Mouse (Mus musculus) megakaryocyte-erythroid progenitor cell, adult 5-6 weeks (primary cell): ENCODE data around the gene Asic3. TPM values are rescaled to one million over a fixed set of nuclear protein-coding genes. Genes with fewer than 3 reads are reported as not detected.
"Not testable (repeated sequence)": the region's sequence is repeated elsewhere in the genome, so short reads cannot be mapped to it uniquely, and the experiment has no call there.

Experiments
- ATAC-seq: replicated peaks from 2 replicates; pipeline ENCODE4 v1.8.0; 2016; ENCODE audit warnings: mild to moderate bottlenecking, inconsistent platforms; ENCODE audit not compliant: severe bottlenecking, poor library complexity, low FRiP score, low TSS enrichment
- total RNA-seq, 2 experiments: library from RNA; stranded (forward) in 1 of 2; stranded (reverse) in 1 of 2; fragments of 200-1000, 215-1000 nt in 1 of 2; fragments of >200 nt in 1 of 2; fragmentation: Nextera tagmentation in 1 of 2; gene quantifications; 2 replicates each; pipeline ENCODE4 v1.2.3; 2014 to 2017

Gene Asic3
- total RNA-seq, 2 experiments from 2014 or later, result not detected

DNA sequence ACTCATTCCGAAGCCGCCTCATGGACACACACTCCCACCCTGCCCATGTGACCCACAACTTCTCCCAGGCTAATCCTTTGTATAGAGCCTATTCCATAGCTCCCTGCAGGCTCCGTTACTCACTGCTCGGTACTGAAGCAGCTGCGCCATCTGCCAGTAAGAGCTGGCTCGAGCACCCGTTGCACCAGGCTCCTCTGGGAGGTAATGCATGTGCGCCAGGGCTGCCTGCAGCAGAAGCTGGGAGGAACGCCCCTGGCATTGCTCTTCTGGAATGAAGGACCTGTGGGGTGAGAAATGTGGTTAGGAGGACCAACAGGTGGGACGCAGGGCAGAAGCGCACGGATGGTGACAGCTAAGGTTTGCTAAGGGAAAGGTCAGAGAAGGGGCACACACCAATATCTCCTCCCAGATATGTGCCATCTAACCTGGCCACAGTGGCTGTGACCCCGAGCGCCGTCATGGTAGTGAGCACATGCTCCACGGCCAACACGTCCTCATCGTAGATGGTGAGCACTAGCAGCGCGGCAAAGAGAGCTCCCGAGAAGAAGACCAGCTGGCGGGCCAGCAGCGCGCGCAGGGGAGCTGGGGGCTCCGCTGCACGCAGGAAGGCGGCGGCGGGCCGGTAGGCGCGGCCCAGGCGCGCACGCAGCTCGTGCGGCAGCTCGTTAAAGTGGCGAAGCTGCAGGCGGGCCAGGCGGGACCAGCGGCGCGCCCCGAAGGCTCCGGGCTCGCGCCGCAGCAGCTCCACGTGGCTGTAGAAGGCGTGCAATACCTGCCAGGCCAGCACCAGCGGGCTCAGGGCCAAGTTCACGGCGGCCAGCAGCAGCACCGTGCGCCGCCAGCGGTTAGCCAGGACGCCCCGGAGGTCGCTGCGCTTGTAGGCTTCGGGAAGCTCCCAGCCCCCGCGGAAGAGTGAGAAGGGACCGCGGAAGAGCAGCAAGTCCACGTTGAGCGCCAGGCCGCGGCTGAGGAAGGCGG is 25.6 kb upstream of the Asic3 start:
- 0 out of 2 replicates have a peak, but pooled peaks have one; percentile 18 for ATAC-seq

- no peak for ATAC-seq
Observed at GRCm38 (mm10) chr5:24388246-24388915, 24.8 kb upstream of the Asic3 start.

GRCm38 (mm10) chr5:24389011-24389657 is 24.1 kb upstream of the Asic3 start:
- peak; percentile 24 for ATAC-seq

- ATAC-seq, result no peak
Observed at GRCm38 (mm10) chr5:24389658-24390020, 23.6 kb upstream of the Asic3 start.

GRCm38 (mm10) chr5:24391864-24392263 is 21.3 kb upstream of the Asic3 start, which contains the start of gene Atg9b:
TSS of gene Atg9b (minus strand) at chr5:24392143.
- ATAC-seq, result no peak

DNA sequence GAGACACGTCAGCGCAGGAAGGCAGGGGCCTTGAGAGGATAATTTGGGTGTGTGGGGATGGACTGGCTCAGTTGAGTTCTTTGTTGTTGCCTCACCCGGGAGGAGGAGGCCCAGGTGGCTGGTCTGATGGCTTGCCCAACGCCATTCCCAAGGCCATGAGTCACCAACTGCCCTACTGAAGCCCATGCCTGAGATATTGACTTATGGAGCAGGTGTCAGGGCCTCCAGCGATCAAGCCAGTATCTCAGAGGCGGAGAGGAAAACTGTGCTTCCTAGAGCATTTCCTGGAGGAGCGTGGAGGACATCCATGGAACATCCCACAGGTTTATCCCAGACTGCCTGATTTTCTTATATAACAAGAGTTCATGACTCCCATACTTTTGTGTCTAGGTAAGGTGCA is 20.5 kb upstream of the Asic3 start:
- ATAC-seq, result no peak

- peak; percentile 64 for ATAC-seq
Observed at GRCm38 (mm10) chr5:24393392-24393997, 19.7 kb upstream of the Asic3 start, which contains the start of gene Abcb8. TSS of gene Abcb8 (plus strand) at chr5:24393663.

- peak; percentile 91 for ATAC-seq
Observed at GRCm38 (mm10) chr5:24394165-24394894, 18.9 kb upstream of the Asic3 start.

DNA sequence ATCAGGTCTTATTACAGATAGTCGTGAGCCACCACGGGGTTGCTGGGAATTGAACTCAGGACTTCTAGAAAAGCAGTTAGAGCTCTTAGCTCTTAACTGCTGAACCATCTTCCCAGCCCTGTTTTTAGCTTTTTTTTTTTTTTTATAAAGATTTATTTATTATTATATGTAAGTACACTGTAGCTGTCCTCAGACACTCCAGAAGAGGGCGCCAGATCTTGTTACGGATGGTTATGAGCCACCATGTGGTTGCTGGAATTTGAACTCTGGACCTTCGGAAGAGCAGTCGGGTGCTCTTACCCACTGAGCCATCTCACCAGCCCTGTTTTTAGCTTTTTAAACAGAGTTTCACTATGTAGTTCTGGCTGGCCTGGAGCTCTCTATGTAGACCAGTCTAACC is 16.9 kb upstream of the Asic3 start:
- not testable (repeated sequence) for ATAC-seq

DNA sequence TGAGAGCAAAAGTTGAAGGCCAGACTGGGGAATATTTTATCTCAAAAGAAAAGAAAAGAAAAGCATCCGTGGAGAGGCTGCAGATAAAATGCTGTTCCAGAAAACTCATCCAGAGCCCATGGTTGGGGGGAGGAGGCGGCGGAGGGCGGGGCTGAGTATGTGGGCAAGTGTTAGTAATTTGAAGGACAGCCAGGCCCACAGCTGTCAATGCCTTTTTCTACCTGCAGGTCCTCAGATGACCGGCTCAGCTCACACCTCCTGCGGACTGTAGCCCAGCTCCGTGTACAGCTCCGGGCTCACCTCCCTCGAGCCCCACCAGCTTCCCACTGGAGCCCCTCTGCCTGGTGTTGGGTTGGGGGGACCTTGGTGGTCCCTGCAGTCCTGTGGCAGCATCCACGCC is 13.5 kb upstream of the Asic3 start:
- ATAC-seq, result no peak

DNA sequence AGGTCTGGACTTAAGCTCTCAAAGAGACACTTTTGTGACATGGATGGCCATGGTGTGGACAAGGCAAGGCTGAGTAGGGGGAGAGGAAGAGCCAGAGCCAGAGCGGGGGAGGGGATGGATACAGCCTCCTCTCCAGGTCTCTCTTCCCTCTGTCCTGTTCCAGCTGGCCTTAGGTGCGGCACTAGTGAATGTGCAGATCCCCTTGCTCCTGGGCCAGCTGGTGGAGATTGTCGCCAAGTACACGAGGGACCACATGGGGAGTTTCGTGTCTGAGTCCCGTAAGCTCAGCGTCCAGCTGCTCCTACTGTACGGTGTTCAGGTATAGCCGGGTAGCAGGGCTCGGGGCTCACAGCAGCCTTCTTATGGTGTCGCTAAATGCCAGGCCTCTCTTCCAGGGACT is 12.8 kb upstream of the Asic3 start:
- no peak for ATAC-seq

GRCm38 (mm10) chr5:24400911-24401605 is 12.1 kb upstream of the Asic3 start:
- ATAC-seq, result no peak

GRCm38 (mm10) chr5:24401969-24402368 is 11.2 kb upstream of the Asic3 start:
- no peak for ATAC-seq

- ATAC-seq, result peak; percentile 31
Observed at GRCm38 (mm10) chr5:24404594-24405360, 8.4 kb upstream of the Asic3 start.

- no peak for ATAC-seq
Observed at GRCm38 (mm10) chr5:24405389-24405876, 7.8 kb upstream of the Asic3 start.

DNA sequence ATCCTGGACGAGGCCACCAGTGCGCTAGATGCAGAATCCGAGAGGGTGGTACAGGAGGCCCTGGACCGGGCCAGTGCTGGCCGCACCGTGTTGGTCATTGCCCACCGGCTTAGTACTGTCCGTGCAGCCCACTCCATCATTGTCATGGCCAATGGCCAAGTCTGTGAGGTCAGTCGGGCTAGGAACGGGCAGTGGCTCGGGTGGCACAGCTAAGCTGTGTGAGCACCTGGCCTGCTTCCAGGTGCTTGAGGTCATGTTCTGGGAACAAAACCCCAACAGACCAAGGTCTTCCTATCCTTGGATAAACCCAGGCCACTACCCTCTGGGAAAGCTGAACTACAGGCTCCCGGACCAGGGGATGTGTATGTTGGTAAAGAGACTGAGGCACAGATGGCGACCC is 4.5 kb upstream of the Asic3 start:
- no peak for ATAC-seq

GRCm38 (mm10) chr5:24409466-24409865 is 3.7 kb upstream of the Asic3 start:
- ATAC-seq, result no peak

- ATAC-seq, result no peak
Observed at GRCm38 (mm10) chr5:24412063-24412462, 1.1 kb upstream of the Asic3 start.
